ENCODE assay signal across 9 mouse cellular contexts in genomic region chr5:114719003-114719927, GRCm38 (mm10). TPM values are rescaled to one million over a fixed set of nuclear protein-coding genes. Genes with fewer than 3 reads are reported as not detected.
A peak's percentile ranks its signal among the peaks of the same experiment; 100 is the strongest.
DNase-seq lines count a peak whose midpoint lies in the region; ATAC-seq and TF ChIP-seq lines count a peak whose summit lies in the region.
"Had no signal": no experiment of that assay in that cellular context is flagged by ENCODE, and none has a peak within 500 bp of the region (broad histone marks: within the 10 kb centered on the region; RNA-seq: fewer than 3 reads in every experiment).

No protein-coding gene starts in this region.

- no peaks in the 10 kb centered on the region for H3K27me3 ChIP-seq in liver, adult 2 months (ENCODE audit: control insufficient read depth, insufficient read depth, low read length)
- H3K27me3 ChIP-seq in midbrain, embryonic 13.5 days: no peaks in the 10 kb centered on the region

- intact Hi-C loops in left cerebral cortex, adult 2 months (cut with DNase I): no loop called here

- DNase-seq in lung, postnatal 25 days (ENCODE audit: low spot score): peak; percentile 14
- DNase-seq in lung, postnatal 10 days: no peak
- peak; percentile 75 for DNase-seq in kidney, adult 18-20 months
- peak; percentile 60 for DNase-seq in liver, adult 2 months (ENCODE audit: extremely low read depth, low read depth, low spot score)
- DNase-seq in right cerebral cortex, adult 2 months (ENCODE audit: low spot score in 2 of 2): no peak
- no peak for DNase-seq in urinary bladder, postnatal 36 days (ENCODE audit: low spot score in 2 of 2)
- no peak for DNase-seq in left cerebral cortex, adult 2 months (ENCODE audit: extremely low spot score in 1 of 2, low spot score in 2 of 2)
- DNase-seq: gastrocnemius, postnatal 25 days had no signal

- H3K4me2 ChIP-seq in midbrain, embryonic 13.5 days (replicated peaks): no peak overlapping the region

- H3K4me1 ChIP-seq in liver, adult 2 months (ENCODE audit: control insufficient read depth, insufficient read depth, low read length): no peaks in the 10 kb centered on the region
- H3K4me1 ChIP-seq in midbrain, embryonic 13.5 days (replicated peaks): no peaks in the 10 kb centered on the region

- no peaks in the 10 kb centered on the region for H3K9me3 ChIP-seq in midbrain, embryonic 13.5 days

- no peak overlapping the region for H3K9ac ChIP-seq in liver, adult 2 months (ENCODE audit: low read depth, low read length)
- H3K9ac ChIP-seq in midbrain, embryonic 13.5 days (replicated peaks): no peak overlapping the region

- no peak for ATAC-seq in midbrain, embryonic 13.5 days

- no peak for TF ChIP-seq CTCF in liver, adult 2 months (IDR thresholded peaks at IDR 0.05; ENCODE audit: low read depth, low read length)
- no peak for TF ChIP-seq CTCF in left cerebral cortex, adult 2 months (IDR thresholded peaks at IDR 0.05)

- H3K79me2 ChIP-seq in liver, adult 2 months (ENCODE audit: control insufficient read depth, insufficient read depth, low read length): no peaks in the 10 kb centered on the region

- H3K4me3 ChIP-seq in liver, adult 2 months (ENCODE audit: insufficient read depth, low read depth, low read length): no peak overlapping the region
- H3K4me3 ChIP-seq in left cerebral cortex, adult 2 months: no peak overlapping the region
- H3K4me3 ChIP-seq in midbrain, embryonic 13.5 days (replicated peaks): no peak overlapping the region

- 65% methylated on average over 20 of the region's 20 CpGs for WGBS in liver, adult 2 months
- 89% methylated on average over 20 of the region's 20 CpGs for WGBS in midbrain, embryonic 13.5 days

- H3K36me3 ChIP-seq in liver, adult 2 months (ENCODE audit: control insufficient read depth, insufficient read depth, low read length): no peaks in the 10 kb centered on the region
- peaks cover 97% of the 10 kb centered on the region for H3K36me3 ChIP-seq in midbrain, embryonic 13.5 days

- no peak overlapping the region for H3K27ac ChIP-seq in liver, adult 2 months (replicated peaks; ENCODE audit: insufficient read depth, low read depth, low read length)
- no peak overlapping the region for H3K27ac ChIP-seq in left cerebral cortex, adult 2 months
- H3K27ac ChIP-seq in midbrain, embryonic 13.5 days: no peak overlapping the region

- no peak for TF ChIP-seq POLR2A in liver, adult 2 months (IDR thresholded peaks at IDR 0.05; ENCODE audit: extremely low read depth, insufficient read depth, low read length)

RNA-seq across cellular contexts. Expression of gene Tchp, which starts 11.7 kb away (rescaled TPM):
- total RNA-seq in liver, adult 2 months (2014; rRNA removed): 0.83 and 1.4 TPM in 2 replicates
- 2.1 and 4.0 TPM in 2 replicates for polyA plus RNA-seq in liver, adult 2 months (2012; rRNA removed)
- 10 to 100 TPM; 13.9 to 15.6 TPM for total RNA-seq in left cerebral cortex, adult 2 months (2021)
- 18.5 and 19.7 TPM in 2 replicates for polyA plus RNA-seq in midbrain, embryonic 13.5 days (2015; fragmentation: Nextera tagmentation; extraction: Ambion mirVana)

RNA-seq across cellular contexts. Expression of gene Gltp, which starts 28.5 kb away (rescaled TPM):
- total RNA-seq in liver, adult 2 months (2014; rRNA removed): 3.1 and 4.4 TPM in 2 replicates
- polyA plus RNA-seq in liver, adult 2 months (2012; rRNA removed): 5.1 and 7.9 TPM in 2 replicates
- total RNA-seq in left cerebral cortex, adult 2 months (2021): 10 to 100 TPM; 21.8 to 22.4 TPM
- 41.1 and 43.2 TPM in 2 replicates for polyA plus RNA-seq in midbrain, embryonic 13.5 days (2015; fragmentation: Nextera tagmentation; extraction: Ambion mirVana)

RNA-seq across cellular contexts. Expression of gene Ankrd13a, which starts 55.2 kb away (rescaled TPM):
- 11.4 and 14.7 TPM in 2 replicates for total RNA-seq in liver, adult 2 months (2014; rRNA removed)
- polyA plus RNA-seq in liver, adult 2 months (2012; rRNA removed): 15.9 and 19.1 TPM in 2 replicates
- total RNA-seq in left cerebral cortex, adult 2 months (2021): 10 to 100 TPM; 31.0 to 38.8 TPM
- 34.9 and 48.3 TPM in 2 replicates for polyA plus RNA-seq in midbrain, embryonic 13.5 days (2015; fragmentation: Nextera tagmentation; extraction: Ambion mirVana)

RNA-seq across cellular contexts. Expression of gene Git2, which starts 56.1 kb away (rescaled TPM):
- total RNA-seq in liver, adult 2 months (2014; rRNA removed): 11.0 and 13.2 TPM in 2 replicates
- polyA plus RNA-seq in liver, adult 2 months (2012; rRNA removed): 11.1 and 11.8 TPM in 2 replicates
- total RNA-seq in left cerebral cortex, adult 2 months (2021): 10 to 100 TPM; 42.7 to 43.7 TPM
- 41.5 and 49.8 TPM in 2 replicates for polyA plus RNA-seq in midbrain, embryonic 13.5 days (2015; fragmentation: Nextera tagmentation; extraction: Ambion mirVana)

Comparison
In these comparisons a context has a peak if more than half of its experiments do, and no peak if none do; other contexts are left out.
1. DNase-seq: peak in lung, postnatal 25 days (single experiment), kidney, adult 18-20 months (single experiment) and liver, adult 2 months (single experiment); none in lung, postnatal 10 days (single experiment), right cerebral cortex, adult 2 months (0 of 2), urinary bladder, postnatal 36 days (0 of 2) and left cerebral cortex, adult 2 months (0 of 2).